In the genomic region with DNA sequence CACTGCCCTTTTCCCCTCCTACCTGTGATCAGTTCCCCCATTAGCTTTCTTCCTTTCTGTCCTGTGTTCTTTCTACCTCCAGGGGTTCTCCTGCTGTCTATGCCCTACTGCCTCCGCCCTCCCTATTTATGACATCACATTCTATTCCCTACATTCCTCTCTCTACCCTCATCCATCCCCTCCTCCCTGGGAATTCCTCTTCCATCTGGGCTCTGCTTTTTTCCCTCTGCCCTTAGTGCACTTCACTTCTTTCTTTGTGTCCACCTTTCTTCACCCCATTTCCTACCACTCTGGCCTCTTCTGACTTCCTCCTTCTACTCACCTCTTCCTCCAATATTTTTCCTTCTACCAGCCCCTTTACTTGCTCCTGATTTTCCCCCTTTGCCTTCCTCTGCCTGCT, we compare ENCODE assay signal across 25 mouse cellular contexts. TPM values are rescaled to one million over a fixed set of nuclear protein-coding genes. Genes with fewer than 3 reads are reported as not detected.
"Had no signal": no experiment of that assay in that cellular context is flagged by ENCODE, and none has a peak within 500 bp of the region (broad histone marks: within the 10 kb centered on the region; RNA-seq: fewer than 3 reads in every experiment).

Gene Gm732, minus strand, starts transcription at position 101 of the 400 bp plus-strand sequence.

- H3K27me3 ChIP-seq: neural tube, embryonic 12.5 days; neural tube, embryonic 13.5 days; neural tube, embryonic 15.5 days; stomach, embryonic 15.5 days had no signal

- H3K27ac ChIP-seq: neural tube, embryonic 12.5 days; neural tube, embryonic 13.5 days; neural tube, embryonic 15.5 days; stomach, embryonic 15.5 days; stomach, postnatal 0 days had no signal

- H3K4me1 ChIP-seq: neural tube, embryonic 12.5 days; neural tube, embryonic 13.5 days; neural tube, embryonic 15.5 days; stomach, embryonic 15.5 days had no signal

- H3K4me3 ChIP-seq: neural tube, embryonic 12.5 days; neural tube, embryonic 13.5 days; neural tube, embryonic 15.5 days; stomach, embryonic 15.5 days had no signal

- DNase-seq: retina, postnatal 1 day; right cerebral cortex, adult 18-20 months; right cerebral cortex, postnatal 14 days; right cerebral cortex, postnatal 25 days; right cerebral cortex, postnatal 4 days; spleen, adult 18-20 months; thymus, adult 18-20 months; thymus, adult 2 months; thymus, postnatal 14 days; thymus, postnatal 25 days; thymus, postnatal 36 days; thymus, postnatal 4 days had no signal

- H3K36me3 ChIP-seq: neural tube, embryonic 12.5 days; neural tube, embryonic 13.5 days; neural tube, embryonic 15.5 days; stomach, embryonic 15.5 days had no signal

RNA-seq across cellular contexts. Expression of gene Gm732, which starts in this region (rescaled TPM):
- polyA plus RNA-seq: neural tube, embryonic 11.5 days; neural tube, embryonic 12.5 days; neural tube, embryonic 13.5 days; neural tube, embryonic 14.5 days; neural tube, embryonic 15.5 days; small intestine, adult 2 months; spleen, adult 2 months; stomach, embryonic 14.5 days; stomach, embryonic 15.5 days; stomach, embryonic 16.5 days; stomach, postnatal 0 days; thymus, adult 2 months; thymus, postnatal 0 days; urinary bladder, adult 2 months had no signal
